Mouse (Mus musculus): ENCODE data around the gene C1qtnf2. TPM values are rescaled to one million over a fixed set of nuclear protein-coding genes. Genes with fewer than 3 reads are reported as not detected.

The C1qtnf2 gene
- polyA plus RNA-seq, 1 experiment from 2014 or later: 1.3 TPM

GRCm38 (mm10) chr11:43492663-43493062 lies 18.6 kb downstream of the C1qtnf2 start:
- Histone ChIP-seq H3K27ac (ENCODE audit: low read depth, low read length) (no peak overlapping the region), H3K4me2 (no peak overlapping the region), H3K4me1 (ENCODE audit: control insufficient read depth, insufficient read depth, low read length) (no peaks in the 10 kb centered on the region), H3K27me3 (ENCODE audit: control insufficient read depth, insufficient read depth, low read length) (no peaks in the 10 kb centered on the region), H3K36me3 (ENCODE audit: control insufficient read depth, insufficient read depth, low read length) (no peaks in the 10 kb centered on the region), H3K4me3 (ENCODE audit: low read depth, low read length) (no peak overlapping the region), H3K9ac (ENCODE audit: low read depth, low read length) (no peak overlapping the region), H3K9me3 (replicated peaks; ENCODE audit: control insufficient read depth, low read length) (no peaks in the 10 kb centered on the region)
- no peak for ATAC-seq (replicated peaks; ENCODE audit: insufficient number of reproducible peaks, low FRiP score, low TSS enrichment)
- WGBS (ENCODE audit: insufficient replicate concordance): 36% methylated on average over 7 of the region's 7 CpGs

GRCm38 (mm10) chr11:43493815-43494409 lies 19.8 kb downstream of the C1qtnf2 start:
- whole genome bisulfite sequencing (ENCODE audit: insufficient replicate concordance): 21% methylated on average over 6 of the region's 6 CpGs
- no peaks in the 10 kb centered on the region for H3K4me1 ChIP-seq (ENCODE audit: control insufficient read depth, insufficient read depth, low read length)
- ATAC-seq (replicated peaks; ENCODE audit: insufficient number of reproducible peaks, low FRiP score, low TSS enrichment): 0 out of 2 replicates have a peak, but pooled peaks have one; percentile 49
- no peak overlapping the region for H3K9ac ChIP-seq (ENCODE audit: low read depth, low read length)
- no peaks in the 10 kb centered on the region for H3K36me3 ChIP-seq (ENCODE audit: control insufficient read depth, insufficient read depth, low read length)
- 0 out of 2 replicates have a peak, but pooled peaks cover 4% of the 10 kb centered on the region for H3K9me3 ChIP-seq (replicated peaks; ENCODE audit: control insufficient read depth, low read length)
- no peak overlapping the region for H3K27ac ChIP-seq (ENCODE audit: low read depth, low read length)
- H3K4me3 ChIP-seq (ENCODE audit: low read depth, low read length): no peak overlapping the region
- no peaks in the 10 kb centered on the region for H3K27me3 ChIP-seq (ENCODE audit: control insufficient read depth, insufficient read depth, low read length)
- H3K4me2 ChIP-seq: no peak overlapping the region

GRCm38 (mm10) chr11:43495037-43495436 lies 21.0 kb downstream of the C1qtnf2 start:
- H3K9ac ChIP-seq (ENCODE audit: low read depth, low read length): no peak overlapping the region
- no peak overlapping the region for H3K27ac ChIP-seq (ENCODE audit: low read depth, low read length)
- ATAC-seq (replicated peaks; ENCODE audit: insufficient number of reproducible peaks, low FRiP score, low TSS enrichment): no peak
- 0 out of 2 replicates have a peak, but pooled peaks cover 4% of the 10 kb centered on the region for H3K9me3 ChIP-seq (replicated peaks; ENCODE audit: control insufficient read depth, low read length)
- WGBS (ENCODE audit: insufficient replicate concordance): 34% methylated on average over 8 of the region's 8 CpGs
- H3K36me3 ChIP-seq (ENCODE audit: control insufficient read depth, insufficient read depth, low read length): no peaks in the 10 kb centered on the region
- no peak overlapping the region for H3K4me3 ChIP-seq (ENCODE audit: low read depth, low read length)
- H3K27me3 ChIP-seq (ENCODE audit: control insufficient read depth, insufficient read depth, low read length): no peaks in the 10 kb centered on the region
- no peak overlapping the region for H3K4me2 ChIP-seq
- no peaks in the 10 kb centered on the region for H3K4me1 ChIP-seq (ENCODE audit: control insufficient read depth, insufficient read depth, low read length)

- Histone ChIP-seq H3K36me3 (ENCODE audit: control insufficient read depth, insufficient read depth, low read length) (no peaks in the 10 kb centered on the region), H3K4me3 (ENCODE audit: low read depth, low read length) (no peak overlapping the region), H3K9me3 (replicated peaks; ENCODE audit: control insufficient read depth, low read length) (0 out of 2 replicates have a peak, but pooled peaks cover 4% of the 10 kb centered on the region), H3K27me3 (ENCODE audit: control insufficient read depth, insufficient read depth, low read length) (no peaks in the 10 kb centered on the region), H3K4me1 (ENCODE audit: control insufficient read depth, insufficient read depth, low read length) (no peaks in the 10 kb centered on the region), H3K9ac (ENCODE audit: low read depth, low read length) (no peak overlapping the region), H3K4me2 (no peak overlapping the region), H3K27ac (ENCODE audit: low read depth, low read length) (no peak overlapping the region)
- 41% methylated on average over 3 of the region's 3 CpGs for WGBS (ENCODE audit: insufficient replicate concordance)
- ATAC-seq (replicated peaks; ENCODE audit: insufficient number of reproducible peaks, low FRiP score, low TSS enrichment): no peak
Observed at GRCm38 (mm10) chr11:43495532-43495931, 21.5 kb downstream of the C1qtnf2 start.

- Histone ChIP-seq H3K27ac (ENCODE audit: low read depth, low read length) (no peak overlapping the region), H3K36me3 (ENCODE audit: control insufficient read depth, insufficient read depth, low read length) (no peaks in the 10 kb centered on the region), H3K4me1 (ENCODE audit: control insufficient read depth, insufficient read depth, low read length) (no peaks in the 10 kb centered on the region), H3K4me3 (ENCODE audit: low read depth, low read length) (no peak overlapping the region), H3K9ac (ENCODE audit: low read depth, low read length) (no peak overlapping the region), H3K27me3 (ENCODE audit: control insufficient read depth, insufficient read depth, low read length) (no peaks in the 10 kb centered on the region), H3K9me3 (replicated peaks; ENCODE audit: control insufficient read depth, low read length) (0 out of 2 replicates have a peak, but pooled peaks cover 4% of the 10 kb centered on the region), H3K4me2 (no peak overlapping the region)
- no peak for ATAC-seq (replicated peaks; ENCODE audit: insufficient number of reproducible peaks, low FRiP score, low TSS enrichment)
- WGBS (ENCODE audit: insufficient replicate concordance): 80% methylated on average over 6 of the region's 6 CpGs
Observed at GRCm38 (mm10) chr11:43501256-43501655, 27.2 kb downstream of the C1qtnf2 start.

GRCm38 (mm10) chr11:43505188-43505587 lies 31.1 kb downstream of the C1qtnf2 start:
- no peak overlapping the region for H3K4me2 ChIP-seq
- no peak for ATAC-seq (replicated peaks; ENCODE audit: insufficient number of reproducible peaks, low FRiP score, low TSS enrichment)
- WGBS (ENCODE audit: insufficient replicate concordance): 85% methylated on average over 7 of the region's 7 CpGs
- no peak overlapping the region for H3K4me3 ChIP-seq (ENCODE audit: low read depth, low read length)
- H3K27ac ChIP-seq (ENCODE audit: low read depth, low read length): no peak overlapping the region
- H3K4me1 ChIP-seq (ENCODE audit: control insufficient read depth, insufficient read depth, low read length): no peaks in the 10 kb centered on the region
- no peaks in the 10 kb centered on the region for H3K27me3 ChIP-seq (ENCODE audit: control insufficient read depth, insufficient read depth, low read length)
- no peaks in the 10 kb centered on the region for H3K9me3 ChIP-seq (replicated peaks; ENCODE audit: control insufficient read depth, low read length)
- H3K9ac ChIP-seq (ENCODE audit: low read depth, low read length): no peak overlapping the region
- H3K36me3 ChIP-seq (ENCODE audit: control insufficient read depth, insufficient read depth, low read length): no peaks in the 10 kb centered on the region

GRCm38 (mm10) chr11:43507976-43508375 lies 33.9 kb downstream of the C1qtnf2 start:
- H3K36me3 ChIP-seq (ENCODE audit: control insufficient read depth, insufficient read depth, low read length): no peaks in the 10 kb centered on the region
- H3K9ac ChIP-seq (ENCODE audit: low read depth, low read length): no peak overlapping the region
- H3K4me2 ChIP-seq: no peak overlapping the region
- no peaks in the 10 kb centered on the region for H3K4me1 ChIP-seq (ENCODE audit: control insufficient read depth, insufficient read depth, low read length)
- no peak overlapping the region for H3K27ac ChIP-seq (ENCODE audit: low read depth, low read length)
- H3K27me3 ChIP-seq (ENCODE audit: control insufficient read depth, insufficient read depth, low read length): no peaks in the 10 kb centered on the region
- 73% methylated on average over 6 of the region's 6 CpGs for WGBS (ENCODE audit: insufficient replicate concordance)
- H3K4me3 ChIP-seq (ENCODE audit: low read depth, low read length): no peak overlapping the region
- no peak for ATAC-seq (replicated peaks; ENCODE audit: insufficient number of reproducible peaks, low FRiP score, low TSS enrichment)
- no peaks in the 10 kb centered on the region for H3K9me3 ChIP-seq (replicated peaks; ENCODE audit: control insufficient read depth, low read length)

- no peaks in the 10 kb centered on the region for H3K36me3 ChIP-seq (ENCODE audit: control insufficient read depth, insufficient read depth, low read length)
- H3K4me2 ChIP-seq: no peak overlapping the region
- no peak overlapping the region for H3K4me3 ChIP-seq (ENCODE audit: low read depth, low read length)
- H3K4me1 ChIP-seq (ENCODE audit: control insufficient read depth, insufficient read depth, low read length): no peaks in the 10 kb centered on the region
- H3K9me3 ChIP-seq (replicated peaks; ENCODE audit: control insufficient read depth, low read length): no peaks in the 10 kb centered on the region
- WGBS (ENCODE audit: insufficient replicate concordance): 84% methylated on average over 5 of the region's 5 CpGs
- ATAC-seq (replicated peaks; ENCODE audit: insufficient number of reproducible peaks, low FRiP score, low TSS enrichment): no peak
- no peak overlapping the region for H3K9ac ChIP-seq (ENCODE audit: low read depth, low read length)
- no peaks in the 10 kb centered on the region for H3K27me3 ChIP-seq (ENCODE audit: control insufficient read depth, insufficient read depth, low read length)
- no peak overlapping the region for H3K27ac ChIP-seq (ENCODE audit: low read depth, low read length)
Observed at GRCm38 (mm10) chr11:43509878-43510277, 35.8 kb downstream of the C1qtnf2 start.

- no peak overlapping the region for H3K9ac ChIP-seq (ENCODE audit: low read depth, low read length)
- WGBS (ENCODE audit: insufficient replicate concordance): 59% methylated on average over 2 of the region's 2 CpGs
- no peaks in the 10 kb centered on the region for H3K9me3 ChIP-seq (replicated peaks; ENCODE audit: control insufficient read depth, low read length)
- no peak for ATAC-seq (replicated peaks; ENCODE audit: insufficient number of reproducible peaks, low FRiP score, low TSS enrichment)
- no peaks in the 10 kb centered on the region for H3K27me3 ChIP-seq (ENCODE audit: control insufficient read depth, insufficient read depth, low read length)
- H3K4me3 ChIP-seq (ENCODE audit: low read depth, low read length): no peak overlapping the region
- no peaks in the 10 kb centered on the region for H3K36me3 ChIP-seq (ENCODE audit: control insufficient read depth, insufficient read depth, low read length)
- no peak overlapping the region for H3K4me2 ChIP-seq
- H3K27ac ChIP-seq (ENCODE audit: low read depth, low read length): no peak overlapping the region
- no peaks in the 10 kb centered on the region for H3K4me1 ChIP-seq (ENCODE audit: control insufficient read depth, insufficient read depth, low read length)
Observed at GRCm38 (mm10) chr11:43512661-43513190, 38.6 kb downstream of the C1qtnf2 start.

Measured in heart, embryonic 11.5 days (tissue).